Mouse (Mus musculus) kidney, embryonic 16.5 days (tissue): ENCODE measurements around the gene Olfr578. TPM values are rescaled to one million over a fixed set of nuclear protein-coding genes. Genes with fewer than 3 reads are reported as not detected.

Source experiments
- ATAC-seq: fragments of 200-750 bp; cut with Nextera tagmentation; 2 replicates; pipeline ENCODE4 v1.8.0; 2017; ENCODE audit warnings: moderate TSS enrichment; ENCODE audit not compliant: low FRiP score, low TSS enrichment
- H3K27ac ChIP-seq: fragments of 300-500 bp; sonication (generic); 2 replicates; pipeline ENCODE4 v1.5.1; 2014; ENCODE audit warnings: low read length
- H3K27me3 ChIP-seq: fragments of 300-500 bp; sonication (generic); 2 replicates; pipeline ENCODE4 v1.6.1; 2014; ENCODE audit warnings: low read length, control low read depth, mixed read lengths; ENCODE audit not compliant: insufficient read depth
- H3K36me3 ChIP-seq: fragments of 300-500 bp; sonication (generic); 2 replicates; pipeline ENCODE4 v1.6.1; 2014; ENCODE audit warnings: low read length, control low read depth, mixed read lengths; ENCODE audit not compliant: insufficient read depth
- H3K4me1 ChIP-seq: fragments of 300-500 bp; sonication (generic); 2 replicates; pipeline ENCODE4 v1.6.1; 2014; ENCODE audit warnings: low read length, control low read depth, mixed read lengths; ENCODE audit not compliant: insufficient read depth
- H3K4me2 ChIP-seq: fragments of 300-500 bp; sonication (generic); replicated peaks from 2 replicates; pipeline ENCODE4 v1.6.1; 2014; ENCODE audit warnings: low read depth, low read length
- H3K4me3 ChIP-seq: fragments of 300-500 bp; sonication (generic); 2 replicates; pipeline ENCODE4 v1.5.1; 2014; ENCODE audit warnings: mild to moderate bottlenecking, low read length
- H3K9ac ChIP-seq: fragments of 300-500 bp; sonication (generic); replicated peaks from 2 replicates; pipeline ENCODE4 v1.6.1; 2014; ENCODE audit warnings: low read length
- H3K9me3 ChIP-seq: fragments of 300-500 bp; sonication (generic); 2 replicates; pipeline ENCODE4 v1.6.1; 2016; ENCODE audit warnings: low read length, control low read depth
- WGBS: fragments of 180-500 bp; shearing (Covaris S2); extraction: QIAGEN DNeasy Blood & Tissue Kit; methylation state at CpG from one replicate; pipeline ENCODE4 v1.1.7; 2014; 5-methylcytosine and 5-hydroxymethylcytosine counted together
- polyA plus RNA-seq: library from polyadenylated mRNA; unstranded; fragments of >200 nt; fragmentation: Nextera tagmentation; extraction: Ambion mirVana; gene quantifications from 2 replicates; pipeline ENCODE4 v1.2.1, GENCODE M21; 2015

Gene Olfr578
- polyA plus RNA-seq: not detected in 2 replicates

- no peak within 1 kb of the TSS for H3K27ac ChIP-seq
- WGBS: 68% methylated on average over 3 of the region's 3 CpGs
- H3K9me3 ChIP-seq: no peaks in the 10 kb centered on the region
- H3K4me1 ChIP-seq: no peaks in the 10 kb centered on the region
- no peak within 1 kb of the TSS for H3K4me2 ChIP-seq
- H3K9ac ChIP-seq: no peak within 1 kb of the TSS
- H3K36me3 ChIP-seq: no peaks in the 10 kb centered on the region
- no peak for ATAC-seq
- H3K4me3 ChIP-seq: no peak within 1 kb of the TSS
- H3K27me3 ChIP-seq: no peaks in the 10 kb centered on the region
Measured at GRCm38 (mm10) chr7:102989224-102989623, at the start of gene Olfr578. Olfr578 (minus strand) TSS chr7:102989324.

- H3K4me2 ChIP-seq: no peak within 1 kb of the TSS
- no peak within 1 kb of the TSS for H3K9ac ChIP-seq
- H3K36me3 ChIP-seq: no peaks in the 10 kb centered on the region
- H3K9me3 ChIP-seq: no peaks in the 10 kb centered on the region
- H3K27ac ChIP-seq: no peak within 1 kb of the TSS
- no peak within 1 kb of the TSS for H3K4me3 ChIP-seq
- ATAC-seq: no peak
- no peaks in the 10 kb centered on the region for H3K27me3 ChIP-seq
- no peaks in the 10 kb centered on the region for H3K4me1 ChIP-seq
Measured at GRCm38 (mm10) chr7:103037724-103038123, 48.6 kb upstream of the Olfr578 start, which contains the start of gene Olfr582. Olfr582 (plus strand) TSS chr7:103038024.

GRCm38 (mm10) chr7:102975843-102976242, 13.3 kb downstream of the Olfr578 start, which contains the start of gene Olfr577:
Olfr577 (minus strand) TSS chr7:102975943.
- Histone ChIP-seq H3K4me1 (no peaks in the 10 kb centered on the region), H3K27me3 (no peaks in the 10 kb centered on the region), H3K4me3 (no peak within 1 kb of the TSS), H3K27ac (no peak within 1 kb of the TSS), H3K36me3 (no peaks in the 10 kb centered on the region), H3K4me2 (no peak within 1 kb of the TSS), H3K9ac (no peak within 1 kb of the TSS), H3K9me3 (no peaks in the 10 kb centered on the region)
- ATAC-seq: no peak
- 80% methylated on average over 2 of the region's 2 CpGs for WGBS

GRCm38 (mm10) chr7:102974399-102974798, 14.7 kb downstream of the Olfr578 start:
- no peak for ATAC-seq
- 46% methylated on average over 1 of the region's 1 CpGs for WGBS
- H3K9ac ChIP-seq: no peak overlapping the region
- no peaks in the 10 kb centered on the region for H3K27me3 ChIP-seq
- H3K4me2 ChIP-seq: no peak overlapping the region
- H3K9me3 ChIP-seq: no peaks in the 10 kb centered on the region
- H3K27ac ChIP-seq: no peak overlapping the region
- no peak overlapping the region for H3K4me3 ChIP-seq
- no peaks in the 10 kb centered on the region for H3K36me3 ChIP-seq
- H3K4me1 ChIP-seq: no peaks in the 10 kb centered on the region

- no peak within 1 kb of the TSS for H3K9ac ChIP-seq
- H3K4me3 ChIP-seq: no peak within 1 kb of the TSS
- H3K4me1 ChIP-seq: no peaks in the 10 kb centered on the region
- no peaks in the 10 kb centered on the region for H3K36me3 ChIP-seq
- no peak within 1 kb of the TSS for H3K27ac ChIP-seq
- WGBS: 51% methylated on average over 2 of the region's 2 CpGs
- no peaks in the 10 kb centered on the region for H3K27me3 ChIP-seq
- no peak for ATAC-seq
- H3K4me2 ChIP-seq: no peak within 1 kb of the TSS
- no peaks in the 10 kb centered on the region for H3K9me3 ChIP-seq
Measured at GRCm38 (mm10) chr7:102962360-102962759, 26.8 kb downstream of the Olfr578 start, which contains the start of gene Olfr576. Olfr576 (plus strand) TSS chr7:102962660.

GRCm38 (mm10) chr7:102958593-102958992, 30.5 kb downstream of the Olfr578 start, which contains the start of gene Olfr575:
Olfr575 (minus strand) TSS chr7:102958775.
- 56% methylated on average over 1 of the region's 1 CpGs for WGBS
- Histone ChIP-seq H3K4me2 (no peak within 1 kb of the TSS), H3K9me3 (no peaks in the 10 kb centered on the region), H3K4me1 (no peaks in the 10 kb centered on the region), H3K9ac (no peak within 1 kb of the TSS), H3K27me3 (no peaks in the 10 kb centered on the region), H3K27ac (no peak within 1 kb of the TSS), H3K4me3 (no peak within 1 kb of the TSS), H3K36me3 (no peaks in the 10 kb centered on the region)
- no peak for ATAC-seq

- Histone ChIP-seq H3K4me3 (no peak overlapping the region), H3K27me3 (no peaks in the 10 kb centered on the region), H3K36me3 (no peaks in the 10 kb centered on the region), H3K9me3 (no peaks in the 10 kb centered on the region), H3K4me2 (no peak overlapping the region), H3K4me1 (no peaks in the 10 kb centered on the region), H3K27ac (no peak overlapping the region), H3K9ac (no peak overlapping the region)
- no peak for ATAC-seq
- WGBS: 66% methylated on average over 3 of the region's 3 CpGs
Measured at GRCm38 (mm10) chr7:102958137-102958536, 31.0 kb downstream of the Olfr578 start.

GRCm38 (mm10) chr7:102950732-102951131, 38.4 kb downstream of the Olfr578 start:
- Histone ChIP-seq H3K4me3 (no peak overlapping the region), H3K36me3 (no peaks in the 10 kb centered on the region), H3K9me3 (no peaks in the 10 kb centered on the region), H3K27me3 (no peaks in the 10 kb centered on the region), H3K27ac (no peak overlapping the region), H3K9ac (no peak overlapping the region), H3K4me2 (no peak overlapping the region), H3K4me1 (no peaks in the 10 kb centered on the region)
- ATAC-seq: peak; percentile 69
- WGBS: 38% methylated on average over 1 of the region's 1 CpGs

- H3K27ac ChIP-seq: no peak within 1 kb of the TSS
- no peaks in the 10 kb centered on the region for H3K36me3 ChIP-seq
- no peak for ATAC-seq
- H3K9ac ChIP-seq: no peak within 1 kb of the TSS
- no peaks in the 10 kb centered on the region for H3K4me1 ChIP-seq
- H3K4me3 ChIP-seq: no peak within 1 kb of the TSS
- 78% methylated on average over 1 of the region's 1 CpGs for WGBS
- H3K9me3 ChIP-seq: no peaks in the 10 kb centered on the region
- no peak within 1 kb of the TSS for H3K4me2 ChIP-seq
- H3K27me3 ChIP-seq: no peaks in the 10 kb centered on the region
Measured at GRCm38 (mm10) chr7:102948167-102948566, 41.0 kb downstream of the Olfr578 start, which contains the start of gene Olfr574. Olfr574 (plus strand) TSS chr7:102948467.

- WGBS: 85% methylated on average over 1 of the region's 1 CpGs
- H3K27ac ChIP-seq: no peak overlapping the region
Measured at GRCm38 (mm10) chr7:102943417-102943816, 45.7 kb downstream of the Olfr578 start.

More at GRCm38 (mm10) chr7:102943417-102943816, 45.7 kb downstream of the Olfr578 start:
- no peaks in the 10 kb centered on the region for H3K9me3 ChIP-seq
- H3K36me3 ChIP-seq: no peaks in the 10 kb centered on the region
- H3K9ac ChIP-seq: no peak overlapping the region
- H3K4me1 ChIP-seq: no peaks in the 10 kb centered on the region
- no peak for ATAC-seq
- H3K4me2 ChIP-seq: no peak overlapping the region
- no peaks in the 10 kb centered on the region for H3K27me3 ChIP-seq
- no peak overlapping the region for H3K4me3 ChIP-seq
